Mouse (Mus musculus) forebrain, embryonic 11.5 days (tissue): ENCODE results near the gene Sergef. TPM values are rescaled to one million over a fixed set of nuclear protein-coding genes. Genes with fewer than 3 reads are reported as not detected.

Experiments
- ATAC-seq: fragments of 200-750 bp; cut with Nextera tagmentation; replicated peaks from 2 replicates; pipeline ENCODE4 v1.8.0; 2017; ENCODE audit warnings: moderate TSS enrichment; ENCODE audit not compliant: low FRiP score
- DNase-seq: peaks from one replicate; pipeline ENCODE4 v3.0.0-alpha.2; 2017; ENCODE audit warnings: low spot score
- H3K27ac ChIP-seq: fragments of 300-500 bp; sonication (generic); 2 replicates; pipeline ENCODE4 v1.5.1; 2014; ENCODE audit warnings: low read depth, low read length
- H3K27me3 ChIP-seq: fragments of 300-500 bp; sonication (generic); 2 replicates; pipeline ENCODE4 v1.6.1; 2014; ENCODE audit warnings: mild to moderate bottlenecking, low read length, mixed read lengths; ENCODE audit not compliant: control insufficient read depth, insufficient read depth
- H3K36me3 ChIP-seq: fragments of 300-500 bp; sonication (generic); 2 replicates; pipeline ENCODE4 v1.6.1; 2014; ENCODE audit warnings: mild to moderate bottlenecking, low read length, moderate library complexity, mixed read lengths; ENCODE audit not compliant: control insufficient read depth, insufficient read depth
- H3K4me1 ChIP-seq: fragments of 300-500 bp; sonication (generic); replicated peaks from 2 replicates; pipeline ENCODE4 v1.6.1; 2014; ENCODE audit warnings: low read length, mixed read lengths; ENCODE audit not compliant: control insufficient read depth, insufficient read depth
- H3K4me2 ChIP-seq: fragments of 300-500 bp; sonication (generic); 2 replicates; pipeline ENCODE4 v1.6.1; 2014; ENCODE audit warnings: low read depth, mild to moderate bottlenecking, low read length, moderate library complexity, mixed read lengths; ENCODE audit not compliant: severe bottlenecking
- H3K4me3 ChIP-seq: fragments of 300-500 bp; sonication (generic); 2 replicates; pipeline ENCODE4 v1.5.1; 2014; ENCODE audit warnings: low read depth, low read length
- H3K9ac ChIP-seq: fragments of 300-500 bp; sonication (generic); 2 replicates; pipeline ENCODE4 v1.6.1; 2014; ENCODE audit warnings: low read length
- H3K9me3 ChIP-seq: fragments of 300-500 bp; sonication (generic); 2 replicates; pipeline ENCODE4 v1.6.1; 2016; ENCODE audit warnings: low read length, mixed read lengths; ENCODE audit not compliant: control insufficient read depth
- WGBS: fragments of 180-500 bp; shearing (Covaris S2); extraction: QIAGEN DNeasy Blood & Tissue Kit; methylation state at CpG from one replicate; pipeline ENCODE4 v1.1.7; 2014; 5-methylcytosine and 5-hydroxymethylcytosine counted together
- polyA plus RNA-seq: library from polyadenylated mRNA; unstranded; fragments of >200 nt; fragmentation: Nextera tagmentation; extraction: Ambion mirVana; gene quantifications from 2 replicates; pipeline ENCODE4 v1.2.1, GENCODE M21; 2014

Sergef gene
- polyA plus RNA-seq, 1 experiment from 2014 or later, result 18.7 TPM

- ATAC-seq (peak; percentile 46), DNase-seq (no peak)
- Histone ChIP-seq H3K4me2 (no peak overlapping the region), H3K9ac (no peak overlapping the region), H3K27ac (no peak overlapping the region), H3K4me1 (peaks cover 7% of the 10 kb centered on the region), H3K27me3 (no peaks in the 10 kb centered on the region), H3K36me3 (no peaks in the 10 kb centered on the region), H3K4me3 (no peak overlapping the region), H3K9me3 (no peaks in the 10 kb centered on the region)
- WGBS, result 72% methylated on average over 12 of the region's 12 CpGs
Observed at GRCm38 (mm10) chr7:46508590-46509318, 130.9 kb downstream of the Sergef start.

DNA sequence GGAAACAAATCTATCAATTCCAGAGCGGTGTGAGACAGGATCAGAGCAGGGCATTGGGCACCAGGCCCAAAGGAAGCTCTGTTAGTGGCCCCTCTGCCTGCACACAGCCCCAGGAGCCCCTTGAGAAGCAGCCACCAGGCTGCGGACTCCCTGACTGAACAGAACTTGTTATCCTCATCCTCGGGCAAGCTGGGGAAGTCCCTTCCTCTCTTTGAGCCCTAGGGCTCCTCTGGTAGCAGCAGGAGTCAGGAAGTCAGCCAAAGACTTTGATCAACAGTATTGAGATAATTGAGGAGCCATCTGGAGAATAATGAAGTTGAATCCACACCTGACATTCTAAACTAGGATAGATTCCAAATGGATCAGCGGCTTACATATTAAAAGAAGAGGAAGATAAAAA lies 135.4 kb downstream of the Sergef start:
- WGBS, result 53% methylated on average over 4 of the region's 4 CpGs
- H3K27me3 ChIP-seq, result no peaks in the 10 kb centered on the region
- DNase-seq (no peak), ATAC-seq (no peak)
- H3K4me1 ChIP-seq, result no peaks in the 10 kb centered on the region
- H3K4me3 ChIP-seq, result no peak overlapping the region
- no peaks in the 10 kb centered on the region for H3K9me3 ChIP-seq
- no peaks in the 10 kb centered on the region for H3K36me3 ChIP-seq
- no peak overlapping the region for H3K9ac ChIP-seq
- no peak overlapping the region for H3K4me2 ChIP-seq
- H3K27ac ChIP-seq, result no peak overlapping the region

- Histone ChIP-seq H3K9ac (no peak overlapping the region), H3K27ac (no peak overlapping the region), H3K27me3 (no peaks in the 10 kb centered on the region), H3K4me3 (no peak overlapping the region), H3K36me3 (no peaks in the 10 kb centered on the region), H3K9me3 (no peaks in the 10 kb centered on the region), H3K4me2 (no peak overlapping the region), H3K4me1 (no peaks in the 10 kb centered on the region)
- DNase-seq (no peak), ATAC-seq (no peak)
- WGBS, result 96% methylated on average over 13 of the region's 13 CpGs
Observed at GRCm38 (mm10) chr7:46502650-46503049, 137.0 kb downstream of the Sergef start.

DNA sequence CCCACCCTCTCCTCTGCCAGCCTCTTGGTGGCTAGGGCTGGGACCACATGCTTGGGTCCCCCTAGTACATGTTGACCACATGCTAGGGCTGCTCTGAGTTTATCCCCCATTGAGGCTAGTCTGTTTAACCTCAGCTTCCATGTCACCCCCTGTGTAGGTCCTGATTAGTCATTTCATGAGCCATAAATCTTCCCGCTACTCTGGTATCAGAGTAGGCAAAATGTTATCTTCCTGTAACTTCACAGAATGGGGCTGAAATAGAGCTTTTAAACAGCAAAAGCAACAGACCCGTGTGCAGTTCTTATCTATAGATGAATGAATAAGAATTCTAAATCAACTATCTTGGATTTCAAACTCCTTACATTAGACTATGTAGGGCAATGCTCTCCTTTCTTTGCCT lies 138.1 kb downstream of the Sergef start:
- H3K4me2 ChIP-seq, result no peak overlapping the region
- ATAC-seq (no peak), DNase-seq (no peak)
- no peak overlapping the region for H3K27ac ChIP-seq
- 85% methylated on average over 2 of the region's 2 CpGs for WGBS
- no peak overlapping the region for H3K4me3 ChIP-seq
- H3K9ac ChIP-seq, result no peak overlapping the region
- no peaks in the 10 kb centered on the region for H3K4me1 ChIP-seq
- H3K9me3 ChIP-seq, result no peaks in the 10 kb centered on the region
- H3K36me3 ChIP-seq, result no peaks in the 10 kb centered on the region
- no peaks in the 10 kb centered on the region for H3K27me3 ChIP-seq

DNA sequence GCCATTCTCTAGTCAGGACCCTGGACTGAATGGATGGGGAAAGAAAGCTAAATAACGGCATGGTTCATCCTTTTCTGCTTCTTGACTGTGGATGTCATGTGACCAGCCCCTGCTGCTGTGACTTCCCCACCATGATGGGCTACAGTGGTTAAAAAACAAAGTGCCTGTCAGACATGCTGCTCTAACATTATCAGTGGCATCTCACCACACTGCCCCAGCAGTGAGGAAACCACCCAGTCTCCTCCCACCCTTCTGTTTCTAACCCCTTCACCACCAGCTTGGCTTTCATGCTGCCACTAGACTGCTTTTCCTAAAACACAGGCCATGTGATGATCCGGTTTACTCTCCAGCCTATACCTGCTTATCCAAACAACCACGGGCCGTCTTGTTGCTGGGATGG lies 140.0 kb downstream of the Sergef start:
- 92% methylated on average over 4 of the region's 4 CpGs for WGBS
- H3K9me3 ChIP-seq, result no peaks in the 10 kb centered on the region
- DNase-seq (no peak), ATAC-seq (no peak)
- H3K4me2 ChIP-seq, result no peak overlapping the region
- no peaks in the 10 kb centered on the region for H3K4me1 ChIP-seq
- H3K27ac ChIP-seq, result no peak overlapping the region
- no peak overlapping the region for H3K9ac ChIP-seq
- no peaks in the 10 kb centered on the region for H3K36me3 ChIP-seq
- H3K27me3 ChIP-seq, result no peaks in the 10 kb centered on the region
- no peak overlapping the region for H3K4me3 ChIP-seq

DNA sequence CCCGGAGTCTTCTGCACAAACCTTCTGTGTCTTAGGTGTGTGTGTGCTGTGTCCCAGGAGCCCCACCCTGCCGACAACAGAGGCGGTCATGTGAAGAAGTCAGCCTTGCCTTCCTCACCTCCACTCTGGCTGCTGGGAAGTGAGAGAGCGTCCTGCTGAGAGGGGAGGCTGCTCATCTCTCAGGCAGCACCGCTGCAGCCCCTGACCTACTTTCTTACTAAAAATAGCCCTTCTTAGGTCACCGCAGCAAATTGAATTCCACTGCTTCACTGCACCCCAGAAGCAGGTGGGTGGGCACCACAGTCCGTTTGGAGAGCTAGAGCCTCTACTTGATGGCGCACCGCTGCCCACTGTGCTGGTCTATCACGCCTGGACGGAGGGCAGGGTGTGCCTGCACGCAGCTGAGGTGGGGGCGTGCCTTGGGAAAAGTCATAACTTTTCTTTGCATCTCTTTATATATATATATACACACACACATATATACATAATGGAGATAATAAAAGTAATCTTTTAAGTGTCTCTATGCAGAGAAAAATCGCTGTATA lies 147.4 kb downstream of the Sergef start:
- Histone ChIP-seq H3K36me3 (no peaks in the 10 kb centered on the region), H3K27me3 (no peaks in the 10 kb centered on the region), H3K27ac (no peak overlapping the region), H3K4me3 (no peak overlapping the region), H3K9ac (no peak overlapping the region), H3K9me3 (no peaks in the 10 kb centered on the region), H3K4me1 (no peaks in the 10 kb centered on the region), H3K4me2 (no peak overlapping the region)
- 65% methylated on average over 14 of the region's 14 CpGs for WGBS
- DNase-seq (no peak), ATAC-seq (no peak)

DNA sequence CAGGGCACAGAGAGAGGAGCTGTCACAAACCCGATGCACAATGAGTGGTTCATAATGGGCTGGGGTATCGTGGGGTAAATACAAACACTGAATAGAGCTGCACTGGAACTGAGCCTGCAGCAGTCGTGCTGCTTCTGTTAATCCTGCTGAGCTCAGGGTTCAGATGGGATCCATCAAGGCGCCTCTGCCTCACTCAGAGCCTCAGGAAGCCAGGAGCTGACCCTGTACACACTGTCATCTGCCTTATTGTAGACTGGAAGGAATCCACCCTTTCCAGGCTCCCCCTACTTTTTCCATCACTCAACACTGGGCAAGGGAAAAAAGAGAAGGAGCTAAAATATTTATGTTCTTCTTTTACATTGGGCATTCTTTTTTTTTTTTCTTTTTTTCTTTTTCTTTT lies 152.3 kb downstream of the Sergef start:
- Histone ChIP-seq H3K4me2 (no peak overlapping the region), H3K9me3 (no peaks in the 10 kb centered on the region), H3K4me1 (no peaks in the 10 kb centered on the region), H3K27me3 (no peaks in the 10 kb centered on the region), H3K4me3 (no peak overlapping the region), H3K9ac (no peak overlapping the region), H3K36me3 (no peaks in the 10 kb centered on the region), H3K27ac (no peak overlapping the region)
- no peak for DNase-seq
- WGBS, result 45% methylated on average over 4 of the region's 4 CpGs
- no peak for ATAC-seq

GRCm38 (mm10) chr7:46486761-46487160 lies 152.8 kb downstream of the Sergef start:
- no peaks in the 10 kb centered on the region for H3K36me3 ChIP-seq
- H3K4me3 ChIP-seq, result no peak overlapping the region
- no peaks in the 10 kb centered on the region for H3K4me1 ChIP-seq
- WGBS, result 86% methylated on average over 5 of the region's 5 CpGs
- H3K9ac ChIP-seq, result no peak overlapping the region
- DNase-seq (no peak), ATAC-seq (no peak)
- H3K27ac ChIP-seq, result no peak overlapping the region
- no peaks in the 10 kb centered on the region for H3K27me3 ChIP-seq
- H3K4me2 ChIP-seq, result no peak overlapping the region
- no peaks in the 10 kb centered on the region for H3K9me3 ChIP-seq

- WGBS, result 85% methylated on average over 6 of the region's 6 CpGs
- no peak overlapping the region for H3K4me2 ChIP-seq
Observed at GRCm38 (mm10) chr7:46484223-46484622, 155.4 kb downstream of the Sergef start.

More at GRCm38 (mm10) chr7:46484223-46484622, 155.4 kb downstream of the Sergef start:
- no peaks in the 10 kb centered on the region for H3K36me3 ChIP-seq
- no peaks in the 10 kb centered on the region for H3K4me1 ChIP-seq
- H3K9ac ChIP-seq, result no peak overlapping the region
- H3K9me3 ChIP-seq, result no peaks in the 10 kb centered on the region
- H3K4me3 ChIP-seq, result no peak overlapping the region
- no peaks in the 10 kb centered on the region for H3K27me3 ChIP-seq
- H3K27ac ChIP-seq, result no peak overlapping the region
- no peak for ATAC-seq
- DNase-seq, result no peak
